Mouse (Mus musculus) adrenal gland, postnatal 25 days (tissue): Measurements from ENCODE around the gene Vmn1r53. TPM values are rescaled to one million over a fixed set of nuclear protein-coding genes. Genes with fewer than 3 reads are reported as not detected.
"Not testable (repeated sequence)": the region's sequence is repeated elsewhere in the genome, so short reads cannot be mapped to it uniquely, and the experiment has no call there.

Experiments used
- DNase-seq: peaks from one replicate; pipeline ENCODE4 v3.0.0; 2021; ENCODE audit warnings: mixed read lengths
- long read RNA-seq: library from polyadenylated mRNA; stranded (forward); transcript quantifications from one replicate; pipeline ENCODE4 v2.0.0, GENCODE M21; 2021
- total RNA-seq: library from RNA; stranded (reverse); gene quantifications from 2 replicates; pipeline ENCODE4 v1.2.3, GENCODE M21; 2021

The Vmn1r53 gene
- not detected in 2 replicates for total RNA-seq
- long read RNA-seq: 0 reads

DNA sequence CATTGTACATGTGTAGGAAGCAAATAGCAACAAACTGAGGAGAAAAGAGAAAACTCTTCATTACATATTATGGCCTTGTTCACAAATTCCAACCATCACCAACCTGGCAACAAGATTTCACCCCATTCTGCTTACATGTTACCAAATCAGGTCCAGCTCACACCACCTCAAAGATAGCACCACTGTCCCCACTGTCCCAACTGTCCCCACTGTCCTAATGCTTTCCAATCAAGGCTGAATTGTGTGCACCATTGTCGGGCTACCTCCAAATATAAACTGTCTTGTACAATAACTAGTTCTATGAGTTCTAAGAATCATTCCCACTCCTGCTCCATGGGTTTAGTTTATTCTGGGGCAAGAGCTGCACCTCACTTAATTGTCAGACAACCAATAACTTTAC, at the start of gene Vmn1r53:
Gene Vmn1r53 (minus strand): TSS at position 101 of the 400 bp plus-strand sequence.
- no peak for DNase-seq

DNA sequence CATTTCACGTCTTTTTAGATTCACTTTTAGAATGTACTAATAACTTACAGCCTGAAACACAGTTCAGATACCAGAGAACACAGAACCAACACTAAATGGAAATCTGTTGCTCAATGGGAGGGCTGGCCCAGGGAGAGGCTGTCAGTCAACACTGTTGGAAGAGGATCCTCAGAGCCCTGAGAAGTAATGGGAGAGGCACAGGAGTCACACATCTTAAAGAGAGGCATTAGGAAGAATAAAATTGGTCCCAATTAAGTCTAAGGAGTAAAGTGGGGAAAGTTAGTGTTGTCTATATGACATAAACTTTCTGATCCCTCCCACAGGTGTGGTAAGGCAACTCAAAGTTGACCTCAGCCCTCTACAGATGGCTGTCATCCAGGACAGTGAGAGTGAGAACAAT, 21.8 kb upstream of the Vmn1r53 start, which contains the start of gene Vmn1r54:
Gene Vmn1r54 (plus strand): TSS at position 301 of the 400 bp plus-strand sequence.
- no peak for DNase-seq

DNA sequence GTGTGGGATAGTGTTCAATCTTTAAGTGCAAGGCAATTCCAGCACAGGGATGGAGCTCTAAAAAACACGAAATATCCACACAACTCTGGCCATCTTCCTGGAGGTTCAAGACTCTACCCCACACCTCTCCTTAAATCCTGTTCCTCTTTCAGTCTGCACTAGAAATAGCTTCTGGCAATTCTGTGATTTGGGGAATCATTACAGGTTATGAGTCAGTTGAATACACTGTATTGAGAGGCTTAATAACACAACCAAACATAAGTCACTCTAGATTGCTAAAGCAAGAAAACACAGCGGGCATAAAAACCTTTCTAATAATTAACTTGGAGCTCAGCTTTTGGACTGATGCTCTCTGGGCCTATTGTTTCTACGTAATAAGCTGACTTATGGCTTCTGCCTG, 19.8 kb upstream of the Vmn1r53 start:
- DNase-seq: no peak

DNA sequence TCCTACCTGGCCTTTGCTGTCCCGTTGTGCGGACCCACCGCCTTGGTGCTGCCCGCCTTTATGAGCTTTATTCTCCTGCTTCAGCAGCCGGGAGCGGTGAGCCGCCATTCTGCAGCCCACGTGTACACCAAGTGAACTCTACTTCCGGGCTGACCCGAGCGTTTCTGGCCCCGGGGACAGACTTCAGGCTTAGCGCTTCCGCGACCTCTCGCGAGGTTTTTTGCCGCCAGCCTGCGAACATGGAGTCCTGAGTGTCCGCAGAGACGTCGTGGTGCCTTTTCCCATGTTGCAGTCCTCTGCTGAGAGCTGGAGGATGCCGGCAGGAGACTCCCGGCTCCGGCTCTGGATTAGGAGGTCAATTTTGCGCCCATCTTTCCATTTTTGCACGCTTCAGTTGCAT, 8.4 kb upstream of the Vmn1r53 start:
- no peak for DNase-seq

DNA sequence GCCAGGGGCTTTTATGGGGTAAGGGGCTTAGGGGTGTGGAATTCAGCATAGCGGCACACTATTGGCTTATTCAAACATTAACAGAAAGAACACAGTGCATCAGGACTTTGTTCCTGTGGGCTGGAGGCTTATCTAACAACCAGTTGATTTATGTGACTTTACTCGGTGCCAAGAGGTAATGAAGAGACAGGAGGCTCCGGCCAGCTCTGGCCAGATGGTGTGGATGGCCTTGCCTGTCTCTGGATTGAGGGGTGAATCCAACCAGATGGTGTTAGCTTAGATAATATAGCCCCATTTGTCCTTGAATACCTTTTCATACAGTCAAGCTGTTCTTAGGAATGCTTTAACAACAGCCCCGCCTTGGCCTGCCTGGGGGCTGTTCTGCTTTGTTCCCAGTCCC, 7.9 kb upstream of the Vmn1r53 start:
- not testable (repeated sequence) for DNase-seq

DNA sequence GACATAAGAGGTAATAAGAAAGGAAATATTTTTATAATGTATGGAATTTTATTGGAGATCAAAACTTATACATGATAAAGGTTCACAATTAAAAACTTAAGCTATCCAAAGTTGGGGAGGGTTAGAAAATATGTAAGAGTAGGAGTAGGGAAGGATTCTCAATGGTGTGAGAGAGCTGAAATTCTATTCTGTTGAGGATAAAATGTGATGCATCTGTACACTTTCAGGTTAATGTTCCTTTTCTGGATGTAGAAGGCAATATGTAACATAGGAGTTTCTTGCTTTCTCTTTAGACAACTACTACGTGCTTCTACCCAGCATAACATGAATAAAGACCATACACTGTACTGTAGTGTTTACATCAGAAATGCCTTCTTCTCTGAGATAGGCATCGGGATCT, 21.7 kb downstream of the Vmn1r53 start, which contains the start of gene V1ra8:
Gene V1ra8 (plus strand): TSS at position 301 of the 400 bp plus-strand sequence.
- not testable (repeated sequence) for DNase-seq

DNA sequence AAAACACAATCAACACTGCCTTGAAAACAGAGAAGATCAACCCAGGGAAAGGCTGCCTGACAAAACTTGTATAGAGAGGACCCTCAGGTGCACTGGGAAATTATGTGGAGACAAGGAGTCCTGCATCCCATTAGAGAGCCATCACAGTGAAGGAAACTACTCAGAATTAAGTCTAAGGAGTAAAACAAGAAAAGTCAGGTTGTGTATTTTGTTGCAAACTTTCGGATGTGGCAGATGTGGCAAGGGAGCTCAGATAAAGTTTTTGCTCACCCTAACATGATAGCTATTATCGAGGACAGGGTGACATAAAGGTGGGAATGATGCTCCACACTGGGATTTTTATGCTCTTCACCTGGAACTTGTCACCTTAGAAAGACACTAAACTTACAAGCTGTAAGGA, 49.7 kb downstream of the Vmn1r53 start, which contains the start of gene Vmn1r52:
Gene Vmn1r52 (plus strand): TSS at position 301 of the 400 bp plus-strand sequence.
- no peak for DNase-seq

Other genes starting within 250 kb of the Vmn1r53 start
- gene Vmn1r47, start 208.3 kb downstream of the Vmn1r53 start, total RNA-seq: not detected in 2 replicates
- not detected in 2 replicates for gene Vmn1r48, start 187.6 kb downstream of the Vmn1r53 start, total RNA-seq
- not detected in 2 replicates for gene Vmn1r49, start 145.9 kb downstream of the Vmn1r53 start, total RNA-seq
- gene Vmn1r50, start 123.0 kb downstream of the Vmn1r53 start, total RNA-seq: not detected in 2 replicates
- not detected in 2 replicates for gene Vmn1r51, start 101.8 kb downstream of the Vmn1r53 start, total RNA-seq
- gene Vmn1r52, start 49.6 kb downstream of the Vmn1r53 start, total RNA-seq: not detected in 2 replicates
- gene V1ra8, start 21.6 kb downstream of the Vmn1r53 start, total RNA-seq: not detected in 2 replicates
- gene Vmn1r54, start 21.9 kb upstream of the Vmn1r53 start, total RNA-seq: not detected in 2 replicates
- gene BC048671, start 76.8 kb upstream of the Vmn1r53 start, total RNA-seq: not detected in 2 replicates
- not detected in 2 replicates for gene Chst13, start 100.7 kb upstream of the Vmn1r53 start, total RNA-seq
- gene Uroc1, start 108.8 kb upstream of the Vmn1r53 start, total RNA-seq: 0.09 and 3.0 TPM in 2 replicates
- 23.0 and 24.6 TPM in 2 replicates for gene Zxdc, start 145.1 kb upstream of the Vmn1r53 start, total RNA-seq
- 1.1 TPM in 1 of 2 replicates, not detected in the other for gene Cfap100, start 204.4 kb upstream of the Vmn1r53 start, total RNA-seq
- 38.4 and 44.5 TPM in 2 replicates for gene Klf15, start 238.1 kb upstream of the Vmn1r53 start, total RNA-seq